Mouse (Mus musculus) liver, adult 2 months (tissue): Measurements from ENCODE around the gene Aktip.

ENCODE experiments used
- CTCF ChIP-seq: fragments of 200-500 bp; IDR thresholded peaks from 2 replicates; pipeline ENCODE4 v1.5.1; 2011; ENCODE audit warnings: low read depth, low read length, control low read depth
- POLR2A ChIP-seq: fragments of 200-500 bp; IDR thresholded peaks from 2 replicates; pipeline ENCODE4 v1.6.1; 2011; ENCODE audit warnings: low read length, control low read depth; ENCODE audit not compliant: insufficient read depth; ENCODE audit errors: extremely low read depth

DNA sequence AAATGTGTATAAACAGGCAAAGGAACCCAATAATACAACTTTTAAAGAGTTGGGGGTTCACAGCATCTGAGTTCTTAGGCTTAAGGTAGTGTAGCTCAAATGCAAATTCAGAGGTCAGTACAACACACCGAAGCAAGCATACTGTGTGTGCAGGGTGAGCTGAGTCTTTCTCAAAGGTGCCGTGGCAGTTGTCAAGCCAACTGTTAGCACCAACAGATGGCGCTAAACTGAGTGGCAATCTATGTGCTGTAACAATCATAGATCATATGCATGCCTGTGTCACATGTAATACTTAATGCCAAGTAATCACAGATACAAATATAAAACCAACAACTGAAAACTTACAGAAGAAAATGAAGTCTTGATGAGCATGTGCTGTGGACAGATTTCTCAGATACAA lies 81.6 kb downstream of the Aktip start:
- TF ChIP-seq CTCF (peak; percentile 40; the same call in 1 of the 2 replicates), POLR2A (no peak)
